Mouse (Mus musculus): ENCODE results near the gene 4930404H24Rik. TPM values are rescaled to one million over a fixed set of nuclear protein-coding genes. Genes with fewer than 3 reads are reported as not detected.

The 4930404H24Rik gene
- polyA plus RNA-seq, 1 experiment from 2014 or later = not detected

DNA sequence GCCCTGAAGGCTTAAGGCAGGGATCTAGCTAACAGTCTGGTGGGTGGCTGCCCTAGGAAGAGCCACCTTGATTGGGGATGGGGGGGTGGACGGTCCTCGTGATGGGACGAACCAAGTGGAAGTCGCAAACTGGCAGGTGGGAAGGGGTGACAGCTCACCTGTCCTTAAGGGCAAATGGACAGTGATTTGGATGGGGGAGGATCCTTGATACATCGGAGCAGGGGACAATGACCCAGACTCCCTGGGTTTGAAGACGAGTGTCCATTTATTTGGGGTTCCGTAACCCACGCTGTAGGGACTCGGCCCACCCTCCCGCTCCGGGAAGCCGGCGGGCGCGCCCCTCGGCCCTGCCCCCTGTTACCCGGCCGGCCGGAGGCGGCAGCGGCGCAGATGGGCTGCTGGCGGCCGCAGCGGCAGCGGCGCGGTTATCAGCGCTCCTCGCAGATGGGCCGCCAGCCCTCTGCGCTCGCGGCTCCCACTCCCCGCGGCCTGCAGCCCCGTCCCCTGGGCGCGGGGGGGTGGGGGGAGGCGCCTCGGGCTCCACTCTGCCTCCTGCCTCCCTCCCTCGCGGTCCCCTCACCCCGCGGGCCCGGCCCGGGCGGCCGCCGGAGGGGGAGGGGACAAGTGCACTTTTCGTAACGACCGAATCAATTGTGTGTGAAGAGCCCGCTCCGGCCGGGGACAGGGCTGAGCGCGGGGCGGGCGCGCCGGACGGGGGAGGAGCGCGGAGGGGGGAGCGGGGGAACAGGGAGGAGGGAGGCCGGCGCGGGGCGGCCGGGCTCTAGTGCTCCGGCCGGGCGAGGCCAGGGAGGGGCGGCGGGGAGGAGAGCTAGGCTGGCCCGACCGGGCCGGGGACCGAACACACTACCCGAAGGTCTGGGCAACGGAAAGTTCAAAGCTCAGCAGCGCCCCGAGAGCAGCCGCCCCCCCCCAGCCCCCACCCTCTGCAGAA, 35.3 kb downstream of the 4930404H24Rik start:
- peaks cover 12% of the 10 kb centered on the region for H3K4me1 ChIP-seq (ENCODE audit: control insufficient read depth, insufficient read depth, low read length)
- H3K27ac ChIP-seq (replicated peaks; ENCODE audit: low read depth, low read length) = no peak overlapping the region

DNA sequence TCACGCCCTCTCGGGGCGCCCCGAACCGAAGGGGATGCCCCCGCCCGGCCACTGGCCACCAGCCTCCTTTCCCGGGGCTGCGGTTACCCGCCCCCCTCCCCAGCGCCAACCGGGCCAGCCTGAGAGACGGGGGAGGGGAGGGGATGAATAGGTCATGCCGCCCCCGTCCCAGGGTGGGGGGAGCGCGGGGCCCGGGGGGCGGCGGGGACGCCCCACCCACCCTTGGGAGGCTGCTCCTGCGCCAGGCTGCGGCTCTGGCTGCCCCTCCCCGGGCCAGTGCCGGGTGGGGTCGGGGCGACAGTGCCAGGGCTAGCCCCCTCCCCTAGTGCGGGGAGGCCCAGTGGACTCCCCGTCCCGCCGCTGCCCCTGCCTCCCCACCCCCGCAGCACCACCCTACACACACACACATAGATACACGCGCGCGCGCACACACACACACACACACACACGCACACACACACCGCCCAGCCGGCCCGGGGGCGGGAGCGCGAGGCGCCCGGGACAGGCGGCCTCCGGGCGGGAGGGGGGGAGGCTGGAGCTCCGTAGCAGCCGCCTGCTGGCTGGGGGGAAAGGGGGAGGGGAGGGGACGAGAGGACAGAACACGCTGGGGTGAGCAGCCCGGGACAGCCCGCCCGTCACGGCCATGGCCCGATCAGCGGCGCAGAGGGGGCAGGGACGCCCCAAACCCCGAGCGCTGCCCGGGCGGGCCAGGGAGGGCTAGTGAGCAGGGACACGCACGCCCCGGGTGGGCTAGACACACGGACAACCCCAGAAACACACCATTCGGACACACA, 36.2 kb downstream of the 4930404H24Rik start:
- H3K27me3 ChIP-seq (ENCODE audit: control insufficient read depth, insufficient read depth, low read length) = peaks cover 38% of the 10 kb centered on the region
- WGBS = 0% methylated on average over 23 of the region's 70 CpGs
- H3K27ac ChIP-seq (replicated peaks; ENCODE audit: low read depth, low read length) = no peak overlapping the region
- peaks cover 12% of the 10 kb centered on the region for H3K4me1 ChIP-seq (ENCODE audit: control insufficient read depth, insufficient read depth, low read length)
- peak overlapping the region; percentile 56 for H3K4me3 ChIP-seq (ENCODE audit: low read depth, low read length)
- H3K9ac ChIP-seq (ENCODE audit: low read length) = peak overlapping the region; percentile 59
- ATAC-seq (ENCODE audit: insufficient number of reproducible peaks, low FRiP score, low TSS enrichment, low read depth) (peak; percentile 40), DNase-seq (ENCODE audit: low spot score) (peak; percentile 55)
- H3K36me3 ChIP-seq (ENCODE audit: control insufficient read depth, insufficient read depth, low read length) = no peaks in the 10 kb centered on the region
- no peaks in the 10 kb centered on the region for H3K9me3 ChIP-seq (ENCODE audit: control insufficient read depth, low read length)
- H3K4me2 ChIP-seq (ENCODE audit: low read depth, severe bottlenecking) = peak overlapping the region; percentile 99

More for the DNA sequence above, 35.3 kb downstream of the 4930404H24Rik start:
- Histone ChIP-seq H3K9me3 (ENCODE audit: control insufficient read depth, low read length) (no peaks in the 10 kb centered on the region), H3K9ac (ENCODE audit: low read length) (peak overlapping the region; percentile 59), H3K27me3 (ENCODE audit: control insufficient read depth, insufficient read depth, low read length) (peaks cover 38% of the 10 kb centered on the region), H3K4me2 (ENCODE audit: low read depth, severe bottlenecking) (peak overlapping the region; percentile 99), H3K4me3 (ENCODE audit: low read depth, low read length) (peak overlapping the region; percentile 56), H3K36me3 (ENCODE audit: control insufficient read depth, insufficient read depth, low read length) (no peaks in the 10 kb centered on the region)
- DNase-seq (ENCODE audit: low spot score) = peak; percentile 70
- ATAC-seq (ENCODE audit: insufficient number of reproducible peaks, low FRiP score, low TSS enrichment, low read depth) = peak; percentile 12; the same call in 1 of the 2 replicates
- WGBS = under 1% methylated on average over 42 of the region's 85 CpGs

DNA sequence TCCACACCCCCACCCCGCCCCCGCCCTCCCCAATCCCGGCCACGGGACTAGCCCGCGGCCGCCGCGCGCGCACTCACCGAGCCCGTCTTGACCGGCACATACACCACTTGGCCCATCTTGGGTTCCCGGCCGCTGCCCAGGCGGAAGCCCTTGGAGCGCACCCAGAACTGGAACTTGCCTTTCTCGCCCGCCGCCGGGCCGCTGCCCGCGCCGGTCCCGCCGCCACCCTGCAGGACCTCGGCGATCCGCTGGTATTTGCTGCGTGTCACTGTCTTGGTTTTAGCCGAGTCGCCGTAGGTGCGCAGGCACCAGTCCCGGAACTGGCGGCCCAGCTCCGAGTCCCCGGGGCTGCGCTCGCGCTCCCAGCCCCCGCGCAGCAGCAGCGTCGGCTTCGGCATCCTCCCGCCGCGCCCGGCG, 36.8 kb downstream of the 4930404H24Rik start:
- peaks cover 38% of the 10 kb centered on the region for H3K27me3 ChIP-seq (ENCODE audit: control insufficient read depth, insufficient read depth, low read length)
- no peaks in the 10 kb centered on the region for H3K9me3 ChIP-seq (ENCODE audit: control insufficient read depth, low read length)
- peak overlapping the region; percentile 99 for H3K4me2 ChIP-seq (ENCODE audit: low read depth, severe bottlenecking)
- WGBS = under 1% methylated on average over 38 of the region's 53 CpGs
- ATAC-seq (ENCODE audit: insufficient number of reproducible peaks, low FRiP score, low TSS enrichment, low read depth) (no peak; the same call in 1 of the 2 replicates), DNase-seq (ENCODE audit: low spot score) (peak; percentile 70)
- peak overlapping the region; percentile 56 for H3K4me3 ChIP-seq (ENCODE audit: low read depth, low read length)
- no peaks in the 10 kb centered on the region for H3K36me3 ChIP-seq (ENCODE audit: control insufficient read depth, insufficient read depth, low read length)
- H3K9ac ChIP-seq (ENCODE audit: low read length) = peak overlapping the region; percentile 59
- peaks cover 12% of the 10 kb centered on the region for H3K4me1 ChIP-seq (ENCODE audit: control insufficient read depth, insufficient read depth, low read length)
- no peak overlapping the region; the same call in 1 of the 2 replicates for H3K27ac ChIP-seq (replicated peaks; ENCODE audit: low read depth, low read length)

DNA sequence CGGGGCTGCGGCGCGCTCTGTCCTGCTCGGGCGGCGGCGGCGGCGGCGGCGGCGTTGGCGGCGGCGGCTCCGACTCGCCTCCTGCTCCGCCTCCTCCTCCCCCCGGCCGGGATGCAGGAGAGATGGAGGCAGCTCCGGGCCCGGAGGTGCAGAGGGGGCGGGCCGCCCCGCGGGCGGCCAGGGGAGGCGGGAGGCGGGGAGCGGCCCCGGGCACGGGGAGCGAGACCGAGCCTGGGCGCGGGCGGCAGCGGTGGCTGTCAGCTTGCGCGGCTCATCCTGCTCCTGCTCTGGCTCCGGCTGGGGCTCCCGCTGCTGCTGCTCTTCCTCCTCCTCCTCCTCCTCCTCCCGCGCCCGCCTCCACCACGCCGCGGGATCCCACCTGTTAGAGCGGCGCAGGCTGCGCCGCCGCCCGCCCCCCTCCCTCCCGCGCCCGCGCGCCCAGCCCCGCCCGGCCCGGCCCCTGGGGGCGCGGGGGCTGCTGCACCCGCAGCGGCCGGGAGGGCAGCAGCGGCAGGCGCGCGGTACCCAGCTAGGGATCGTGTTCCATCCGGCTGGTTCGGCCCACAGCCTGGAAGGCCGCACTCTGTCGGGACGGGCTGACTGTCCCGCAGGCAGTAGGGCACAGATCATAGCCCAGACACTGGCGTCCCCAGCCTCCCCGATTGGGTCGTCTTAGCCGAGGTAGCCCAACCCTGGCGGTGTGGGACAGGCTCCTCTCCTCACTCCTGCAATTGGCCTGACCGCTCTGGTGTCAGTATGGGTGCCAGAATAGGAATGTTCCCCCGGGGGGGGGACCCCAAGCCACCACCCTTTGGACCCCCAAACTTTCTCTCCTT, 37.6 kb downstream of the 4930404H24Rik start, which contains the start of gene Nol4l:
TSS of gene Nol4l (minus strand) at position 41 of the 836 bp plus-strand sequence.
- peak within 1 kb of the TSS; percentile 56 for H3K4me3 ChIP-seq (ENCODE audit: low read depth, low read length)
- H3K9ac ChIP-seq (ENCODE audit: low read length) = peak within 1 kb of the TSS; percentile 59
- peak; percentile 52 for DNase-seq (ENCODE audit: low spot score)
- no peak within 1 kb of the TSS; the same call in 1 of the 2 replicates for H3K27ac ChIP-seq (replicated peaks; ENCODE audit: low read depth, low read length)
- H3K9me3 ChIP-seq (ENCODE audit: control insufficient read depth, low read length) = no peaks in the 10 kb centered on the region
- WGBS = under 1% methylated on average over 49 of the region's 86 CpGs
- peak within 1 kb of the TSS; percentile 99 for H3K4me2 ChIP-seq (ENCODE audit: low read depth, severe bottlenecking)
- peaks cover 12% of the 10 kb centered on the region for H3K4me1 ChIP-seq (ENCODE audit: control insufficient read depth, insufficient read depth, low read length)
- peak; percentile 12; the same call in 1 of the 2 replicates for ATAC-seq (ENCODE audit: insufficient number of reproducible peaks, low FRiP score, low TSS enrichment, low read depth)
- no peaks in the 10 kb centered on the region for H3K36me3 ChIP-seq (ENCODE audit: control insufficient read depth, insufficient read depth, low read length)
- peaks cover 38% of the 10 kb centered on the region for H3K27me3 ChIP-seq (ENCODE audit: control insufficient read depth, insufficient read depth, low read length)

DNA sequence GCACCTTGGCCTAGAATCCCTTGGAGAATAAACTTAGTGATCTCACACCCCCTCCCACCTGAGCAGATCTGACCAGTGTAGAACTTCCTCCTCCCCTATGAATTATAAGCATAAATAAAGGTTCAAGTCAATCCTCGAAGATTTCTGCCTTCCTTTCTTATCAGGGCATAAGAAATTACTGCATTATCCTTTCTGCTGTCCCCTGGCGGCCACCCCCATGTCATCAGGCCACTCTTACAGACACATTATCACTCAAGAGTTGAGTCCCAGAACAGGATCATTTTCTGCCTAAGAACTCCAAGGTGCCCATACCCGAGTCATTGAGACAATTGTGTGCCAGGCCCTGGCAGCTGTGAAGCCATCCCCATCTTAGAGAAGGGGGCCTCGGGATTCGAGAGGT, 38.4 kb downstream of the 4930404H24Rik start:
- H3K4me1 ChIP-seq (ENCODE audit: control insufficient read depth, insufficient read depth, low read length) = peaks cover 10% of the 10 kb centered on the region
- 41% methylated on average over 5 of the region's 5 CpGs for WGBS
- H3K36me3 ChIP-seq (ENCODE audit: control insufficient read depth, insufficient read depth, low read length) = no peaks in the 10 kb centered on the region
- no peak overlapping the region for H3K4me3 ChIP-seq (ENCODE audit: low read depth, low read length)
- ATAC-seq (ENCODE audit: insufficient number of reproducible peaks, low FRiP score, low TSS enrichment, low read depth) (no peak), DNase-seq (ENCODE audit: low spot score) (no peak)
- no peak overlapping the region for H3K4me2 ChIP-seq (ENCODE audit: low read depth, severe bottlenecking)
- H3K27ac ChIP-seq (replicated peaks; ENCODE audit: low read depth, low read length) = no peak overlapping the region
- H3K9me3 ChIP-seq (ENCODE audit: control insufficient read depth, low read length) = no peaks in the 10 kb centered on the region
- H3K9ac ChIP-seq (ENCODE audit: low read length) = no peak overlapping the region
- H3K27me3 ChIP-seq (ENCODE audit: control insufficient read depth, insufficient read depth, low read length) = peaks cover 38% of the 10 kb centered on the region

DNA sequence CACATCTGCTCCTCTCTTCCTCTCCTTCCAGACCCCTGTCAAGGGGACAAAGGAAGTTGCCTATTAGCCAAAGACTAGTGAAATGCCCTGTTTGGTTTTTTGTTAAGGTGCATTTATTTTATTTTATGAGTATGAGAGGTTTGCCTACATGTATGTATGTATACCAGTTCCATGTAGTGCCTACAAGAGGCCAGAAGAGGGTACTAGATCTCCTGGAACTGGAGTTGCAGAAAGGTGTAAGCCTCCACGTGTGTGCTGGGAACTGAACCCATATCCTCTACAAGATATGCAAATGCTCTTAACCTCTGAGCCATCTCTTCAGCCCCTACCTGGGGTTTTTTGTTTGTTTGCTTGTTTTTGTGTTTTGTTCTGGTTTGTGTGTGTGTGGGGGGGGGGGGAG, 41.4 kb downstream of the 4930404H24Rik start:
- 73% methylated on average over 1 of the region's 1 CpGs for WGBS
- no peaks in the 10 kb centered on the region for H3K36me3 ChIP-seq (ENCODE audit: control insufficient read depth, insufficient read depth, low read length)
- H3K4me1 ChIP-seq (ENCODE audit: control insufficient read depth, insufficient read depth, low read length) = 0 out of 2 replicates have a peak, but pooled peaks cover 3% of the 10 kb centered on the region
- no peak for DNase-seq (ENCODE audit: low spot score)
- no peaks in the 10 kb centered on the region for H3K9me3 ChIP-seq (ENCODE audit: control insufficient read depth, low read length)
- H3K4me3 ChIP-seq (ENCODE audit: low read depth, low read length) = no peak overlapping the region
- H3K27me3 ChIP-seq (ENCODE audit: control insufficient read depth, insufficient read depth, low read length) = peaks cover 21% of the 10 kb centered on the region
- ATAC-seq (ENCODE audit: insufficient number of reproducible peaks, low FRiP score, low TSS enrichment, low read depth) = no peak
- H3K27ac ChIP-seq (replicated peaks; ENCODE audit: low read depth, low read length) = no peak overlapping the region
- H3K9ac ChIP-seq (ENCODE audit: low read length) = no peak overlapping the region
- H3K4me2 ChIP-seq (ENCODE audit: low read depth, severe bottlenecking) = no peak overlapping the region

DNA sequence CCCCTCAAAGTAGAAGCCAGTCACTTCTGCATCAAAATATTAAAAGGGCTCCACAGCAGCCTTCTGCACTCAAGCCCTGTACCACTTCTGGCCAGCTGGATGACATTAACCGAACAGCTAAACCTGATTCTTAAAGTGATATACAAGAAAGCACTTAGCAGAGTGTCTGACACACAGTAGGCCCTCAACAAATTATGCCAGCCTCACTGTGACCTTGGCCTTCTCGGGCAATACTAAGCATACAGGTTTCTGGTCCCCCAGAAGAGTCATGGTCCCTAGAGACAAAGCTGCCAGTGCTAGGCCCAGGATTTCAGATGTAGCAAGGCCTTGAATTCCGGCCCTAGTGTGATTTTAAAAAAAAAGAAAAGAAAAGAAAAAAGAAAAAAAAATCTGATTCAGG, 46.3 kb downstream of the 4930404H24Rik start:
- no peak for DNase-seq (ENCODE audit: low spot score)
- H3K4me3 ChIP-seq (ENCODE audit: low read depth, low read length) = no peak overlapping the region
- no peak overlapping the region for H3K27ac ChIP-seq (replicated peaks; ENCODE audit: low read depth, low read length)
- H3K4me1 ChIP-seq (ENCODE audit: control insufficient read depth, insufficient read depth, low read length) = peaks cover 5% of the 10 kb centered on the region; the same call in 1 of the 2 replicates
- H3K9me3 ChIP-seq (ENCODE audit: control insufficient read depth, low read length) = no peaks in the 10 kb centered on the region
- 0 out of 2 replicates have a peak, but pooled peaks cover 2% of the 10 kb centered on the region for H3K27me3 ChIP-seq (ENCODE audit: control insufficient read depth, insufficient read depth, low read length)
- no peaks in the 10 kb centered on the region for H3K36me3 ChIP-seq (ENCODE audit: control insufficient read depth, insufficient read depth, low read length)
- ATAC-seq (ENCODE audit: insufficient number of reproducible peaks, low FRiP score, low TSS enrichment, low read depth) = no peak
- no peak overlapping the region for H3K4me2 ChIP-seq (ENCODE audit: low read depth, severe bottlenecking)
- H3K9ac ChIP-seq (ENCODE audit: low read length) = no peak overlapping the region
- WGBS = 79% methylated on average over 3 of the region's 3 CpGs
